Mouse (Mus musculus) mature B cell (primary cell): ENCODE results near the gene Man2b1.

Experiments used
- in situ Hi-C: fragments of 300-500 bp; cut with MboI; formaldehyde crosslinking; loops from 2 replicates; pipeline ENCODE4 v1.14.3; 2019

Man2b1 gene

GRCm38 (mm10) chr8:85083108-85083813 lies at the start of gene Man2b1:
Gene Man2b1, plus strand, starts transcription at chr8:85083270.
- in situ Hi-C loops = loop anchor here (25.0 kb wide), 1 partner anchor 204 kb away; the partner anchor contains the start of genes Orc6 and Vps35

GRCm38 (mm10) chr8:85033867-85034266 lies 49.2 kb upstream of the Man2b1 start:
- in situ Hi-C loops = no loop called here

GRCm38 (mm10) chr8:85034764-85035163 lies 48.3 kb upstream of the Man2b1 start:
- in situ Hi-C loops = no loop called here

- in situ Hi-C loops = no loop called here
These were observed 47.8 kb upstream of the Man2b1 start for GRCm38 (mm10) chr8:85035165-85035727.

GRCm38 (mm10) chr8:85035728-85036310 lies 47.3 kb upstream of the Man2b1 start:
- in situ Hi-C loops = no loop called here

- in situ Hi-C loops = no loop called here
These were observed 46.7 kb upstream of the Man2b1 start for GRCm38 (mm10) chr8:85036381-85036717.

GRCm38 (mm10) chr8:85036718-85037365 lies 46.2 kb upstream of the Man2b1 start, which contains the start of gene Tnpo2:
Gene Tnpo2, plus strand, starts transcription at chr8:85036915.
- in situ Hi-C loops = no loop called here

GRCm38 (mm10) chr8:85037366-85037680 lies 45.7 kb upstream of the Man2b1 start:
- in situ Hi-C loops = no loop called here

- in situ Hi-C loops = no loop called here
These were observed 45.2 kb upstream of the Man2b1 start for GRCm38 (mm10) chr8:85037681-85038531.

GRCm38 (mm10) chr8:85043619-85044018 lies 39.5 kb upstream of the Man2b1 start:
- in situ Hi-C loops = no loop called here

GRCm38 (mm10) chr8:85057367-85057766 lies 25.7 kb upstream of the Man2b1 start:
- in situ Hi-C loops = no loop called here

GRCm38 (mm10) chr8:85059879-85060616 lies 23.0 kb upstream of the Man2b1 start, which contains the start of gene Fbxw9:
Gene Fbxw9, plus strand, starts transcription at chr8:85060055.
- in situ Hi-C loops = no loop called here

GRCm38 (mm10) chr8:85062603-85063002 lies 20.5 kb upstream of the Man2b1 start:
- in situ Hi-C loops = no loop called here

- in situ Hi-C loops = no loop called here
These were observed 17.9 kb upstream of the Man2b1 start for GRCm38 (mm10) chr8:85065213-85065612.

GRCm38 (mm10) chr8:85067155-85067554 lies 15.9 kb upstream of the Man2b1 start:
- in situ Hi-C loops = no loop called here

- in situ Hi-C loops = no loop called here
These were observed 15.1 kb upstream of the Man2b1 start, which contains the start of gene Gm5741 for GRCm38 (mm10) chr8:85067982-85068381. Gene Gm5741, minus strand, starts transcription at chr8:85067982.

- in situ Hi-C loops = no loop called here
These were observed 12.0 kb upstream of the Man2b1 start for GRCm38 (mm10) chr8:85071041-85071440.

GRCm38 (mm10) chr8:85071514-85072281 lies 11.4 kb upstream of the Man2b1 start, which contains the start of gene Dhps:
Gene Dhps, plus strand, starts transcription at chr8:85071757.
- in situ Hi-C loops = no loop called here

GRCm38 (mm10) chr8:85072364-85072929 lies 10.6 kb upstream of the Man2b1 start:
- in situ Hi-C loops = no loop called here
